Comparison of ENCODE assay signal across 8 mouse cellular contexts in genomic region chr17:23677236-23677679, GRCm38 (mm10). TPM values are rescaled to one million over a fixed set of nuclear protein-coding genes. Genes with fewer than 3 reads are reported as not detected.
A peak's percentile ranks its signal among the peaks of the same experiment; 100 is the strongest.
DNase-seq lines count a peak whose midpoint lies in the region; ATAC-seq lines count a peak whose summit lies in the region.

TSS of gene Tnfrsf12a (minus strand) at chr17:23677468.

- peak within 1 kb of the TSS; percentile 75 for H3K27ac ChIP-seq in embryonic facial prominence, embryonic 15.5 days (replicated peaks)
- H3K27ac ChIP-seq in kidney, embryonic 14.5 days (ENCODE audit: low read depth, low read length) = peak within 1 kb of the TSS; percentile 30; the same call in 1 of the 2 replicates
- no peak within 1 kb of the TSS for H3K27ac ChIP-seq in liver, embryonic 13.5 days
- peak within 1 kb of the TSS; percentile 34; the same call in 1 of the 2 replicates for H3K27ac ChIP-seq in stomach, embryonic 14.5 days (ENCODE audit: low read length)

- H3K9me3 ChIP-seq in embryonic facial prominence, embryonic 15.5 days (replicated peaks) = no peaks in the 10 kb centered on the region
- no peaks in the 10 kb centered on the region for H3K9me3 ChIP-seq in kidney, embryonic 14.5 days (ENCODE audit: control insufficient read depth, low read length)
- H3K9me3 ChIP-seq in liver, embryonic 13.5 days (replicated peaks) = no peaks in the 10 kb centered on the region
- no peaks in the 10 kb centered on the region for H3K9me3 ChIP-seq in stomach, embryonic 14.5 days (ENCODE audit: control insufficient read depth, low read depth, low read length)

- peaks cover 47% of the 10 kb centered on the region for H3K4me1 ChIP-seq in embryonic facial prominence, embryonic 15.5 days
- peaks cover 45% of the 10 kb centered on the region; the same call in 1 of the 2 replicates for H3K4me1 ChIP-seq in kidney, embryonic 14.5 days (ENCODE audit: control insufficient read depth, insufficient read depth, low read length)
- H3K4me1 ChIP-seq in liver, embryonic 13.5 days (replicated peaks) = peaks cover 58% of the 10 kb centered on the region
- peaks cover 29% of the 10 kb centered on the region; the same call in 1 of the 2 replicates for H3K4me1 ChIP-seq in stomach, embryonic 14.5 days (ENCODE audit: control insufficient read depth, insufficient read depth, low read length)

- H3K36me3 ChIP-seq in embryonic facial prominence, embryonic 15.5 days = no peaks in the 10 kb centered on the region
- no peaks in the 10 kb centered on the region for H3K36me3 ChIP-seq in kidney, embryonic 14.5 days (ENCODE audit: control insufficient read depth, insufficient read depth, low read length)
- no peaks in the 10 kb centered on the region for H3K36me3 ChIP-seq in liver, embryonic 13.5 days
- H3K36me3 ChIP-seq in stomach, embryonic 14.5 days (ENCODE audit: control insufficient read depth, insufficient read depth, low read length) = no peaks in the 10 kb centered on the region; the same call in 1 of the 2 replicates

- WGBS in embryonic facial prominence, embryonic 15.5 days = under 1% methylated on average over 34 of the region's 34 CpGs
- under 1% methylated on average over 34 of the region's 34 CpGs for WGBS in kidney, embryonic 14.5 days
- under 1% methylated on average over 34 of the region's 34 CpGs for WGBS in liver, embryonic 13.5 days (ENCODE audit: insufficient replicate concordance)
- WGBS in stomach, embryonic 14.5 days = under 1% methylated on average over 34 of the region's 34 CpGs

- H3K4me3 ChIP-seq in embryonic facial prominence, embryonic 15.5 days (replicated peaks) = peak within 1 kb of the TSS; percentile 73
- H3K4me3 ChIP-seq in kidney, embryonic 14.5 days (ENCODE audit: low read length) = peak within 1 kb of the TSS; percentile 58
- peak within 1 kb of the TSS; percentile 63 for H3K4me3 ChIP-seq in liver, embryonic 13.5 days (replicated peaks)
- peak within 1 kb of the TSS; percentile 43 for H3K4me3 ChIP-seq in stomach, embryonic 14.5 days (ENCODE audit: low read depth, low read length)

- peak within 1 kb of the TSS; percentile 29; the same call in 1 of the 2 replicates for H3K9ac ChIP-seq in embryonic facial prominence, embryonic 15.5 days
- peak within 1 kb of the TSS; percentile 58 for H3K9ac ChIP-seq in kidney, embryonic 14.5 days (ENCODE audit: low read depth, low read length)
- H3K9ac ChIP-seq in liver, embryonic 13.5 days = peak within 1 kb of the TSS; percentile 67
- H3K9ac ChIP-seq in stomach, embryonic 14.5 days (replicated peaks; ENCODE audit: low read depth, low read length) = peak within 1 kb of the TSS; percentile 2; the same call in 1 of the 2 replicates

- peak; percentile 94 to 95 for DNase-seq in B cell, adult 2 months
- DNase-seq in adrenal gland, postnatal 4 days (ENCODE audit: low spot score in 2 of 2) = peak; percentile 62 to 75
- DNase-seq in heart, adult 9 months (ENCODE audit: low spot score in 2 of 2) = peak; percentile 85 to 89
- DNase-seq in liver, embryonic 13.5 days = peak; percentile 76
- DNase-seq in natural killer cell, adult 2 months (ENCODE audit: low spot score in 2 of 2) = peak; percentile 77 to 87

- peak; percentile 68 for ATAC-seq in embryonic facial prominence, embryonic 15.5 days (ENCODE audit: insufficient number of reproducible peaks, low FRiP score, low TSS enrichment, low read depth)
- peak; percentile 37; the same call in 1 of the 2 replicates for ATAC-seq in kidney, embryonic 14.5 days (ENCODE audit: low FRiP score, low TSS enrichment)
- peak; percentile 26 for ATAC-seq in liver, embryonic 13.5 days (ENCODE audit: low read depth)
- ATAC-seq in stomach, embryonic 14.5 days (ENCODE audit: insufficient number of reproducible peaks, insufficient read depth, low FRiP score, low read depth) = peak; percentile 44

- peaks cover 41% of the 10 kb centered on the region for H3K27me3 ChIP-seq in embryonic facial prominence, embryonic 15.5 days
- H3K27me3 ChIP-seq in kidney, embryonic 14.5 days (ENCODE audit: control insufficient read depth, insufficient read depth, low read length) = peaks cover 27% of the 10 kb centered on the region
- peaks cover 79% of the 10 kb centered on the region for H3K27me3 ChIP-seq in liver, embryonic 13.5 days
- H3K27me3 ChIP-seq in stomach, embryonic 14.5 days (ENCODE audit: control insufficient read depth, insufficient read depth, low read length) = peaks cover 20% of the 10 kb centered on the region

- peak within 1 kb of the TSS; percentile 97 for H3K4me2 ChIP-seq in embryonic facial prominence, embryonic 15.5 days (replicated peaks)
- H3K4me2 ChIP-seq in kidney, embryonic 14.5 days (replicated peaks; ENCODE audit: low read depth, low read length) = peak within 1 kb of the TSS; percentile 97
- peak within 1 kb of the TSS; percentile 89 for H3K4me2 ChIP-seq in liver, embryonic 13.5 days
- peak within 1 kb of the TSS; percentile 89 for H3K4me2 ChIP-seq in stomach, embryonic 14.5 days (replicated peaks; ENCODE audit: low read depth, low read length)

RNA-seq across cellular contexts. Expression of gene Tnfrsf12a, which starts in this region (rescaled TPM):
- total RNA-seq in adrenal gland, postnatal 4 days (2021) = 10 to 100 TPM; 53.2 to 53.8 TPM
- 29.5 and 33.2 TPM in 2 replicates for polyA plus RNA-seq in embryonic facial prominence, embryonic 15.5 days (2015; fragmentation: Nextera tagmentation; extraction: Ambion mirVana)
- polyA plus RNA-seq in kidney, embryonic 14.5 days (2014; fragmentation: Nextera tagmentation; extraction: Ambion mirVana) = 14.5 and 16.4 TPM in 2 replicates
- 6.2 and 6.7 TPM in 2 replicates for polyA plus RNA-seq in liver, embryonic 13.5 days (2015; fragmentation: Nextera tagmentation; extraction: Ambion mirVana)
- 18.0 and 20.7 TPM in 2 replicates for polyA plus RNA-seq in stomach, embryonic 14.5 days (2014; fragmentation: Nextera tagmentation; extraction: Ambion mirVana)

Comparison
In these comparisons a context has a peak if more than half of its experiments do, and no peak if none do; other contexts are left out.
1. H3K9ac ChIP-seq: peak in every context shown above with its lines; median percentile 67 in liver, embryonic 13.5 days; 58 in kidney, embryonic 14.5 days; 29 in embryonic facial prominence, embryonic 15.5 days; 2 in stomach, embryonic 14.5 days.